Mouse (Mus musculus) cortical plate, adult 2 months (tissue): ENCODE measurements around the gene Nrxn3. TPM values are rescaled to one million over a fixed set of nuclear protein-coding genes. Genes with fewer than 3 reads are reported as not detected.

Source experiments
- H3K27ac ChIP-seq: fragments of 200-500 bp; 2 replicates; pipeline ENCODE4 v1.5.1; 2012; ENCODE audit warnings: low read length, control low read depth, inconsistent platforms; ENCODE audit not compliant: insufficient read depth
- H3K4me1 ChIP-seq: fragments of 200-500 bp; 2 replicates; pipeline ENCODE4 v1.6.1; 2011; ENCODE audit warnings: low read length; ENCODE audit not compliant: control insufficient read depth, insufficient read depth
- H3K4me3 ChIP-seq: fragments of 200-500 bp; 2 replicates; pipeline ENCODE4 v1.5.1; 2011; ENCODE audit warnings: mild to moderate bottlenecking, low read length, control low read depth; ENCODE audit not compliant: insufficient read depth
- CTCF ChIP-seq: fragments of 200-500 bp; IDR thresholded peaks from 2 replicates; pipeline ENCODE4 v1.5.1; 2011; ENCODE audit warnings: mild to moderate bottlenecking, control low read depth, low read length; ENCODE audit not compliant: insufficient read depth; ENCODE audit errors: extremely low read depth
- POLR2A ChIP-seq: fragments of 200-500 bp; IDR thresholded peaks from 2 replicates; pipeline ENCODE4 v1.6.1; 2011; ENCODE audit warnings: mild to moderate bottlenecking, low read length, control low read depth; ENCODE audit not compliant: insufficient read depth; ENCODE audit errors: extremely low read depth
- polyA plus RNA-seq: library from polyadenylated mRNA; depleted of rRNA; stranded (reverse); fragments of >200 nt; gene quantifications from 2 replicates; pipeline ENCODE4 v1.2.3, GENCODE M21; 2012

Gene Nrxn3
- polyA plus RNA-seq, 1 experiment: 70.2 TPM

DNA sequence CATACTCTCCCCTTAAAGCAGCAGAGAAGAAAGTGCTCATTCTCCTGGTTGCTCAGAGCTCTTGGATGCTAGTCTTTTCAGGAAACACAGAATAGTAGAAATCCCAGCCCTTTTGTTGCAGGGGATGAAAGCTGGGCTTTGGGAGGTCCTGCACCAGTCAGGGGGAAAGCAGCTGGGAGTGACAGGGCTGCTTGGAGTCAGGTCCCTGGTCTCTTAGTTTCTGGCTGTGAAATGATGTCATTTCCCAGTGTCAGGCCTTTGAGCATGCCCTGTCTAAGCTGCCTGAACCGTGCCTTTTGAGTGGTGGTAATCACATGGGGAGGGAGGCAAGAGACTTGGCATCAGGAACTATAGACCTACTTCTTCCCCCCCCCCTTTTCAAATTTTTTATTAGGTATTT is 12.4 kb downstream of the Nrxn3 start:
- Histone ChIP-seq H3K27ac (no peak overlapping the region), H3K4me3 (no peak overlapping the region), H3K4me1 (peaks cover 11% of the 10 kb centered on the region)
- TF ChIP-seq CTCF: no peak
- no peak for TF ChIP-seq POLR2A

DNA sequence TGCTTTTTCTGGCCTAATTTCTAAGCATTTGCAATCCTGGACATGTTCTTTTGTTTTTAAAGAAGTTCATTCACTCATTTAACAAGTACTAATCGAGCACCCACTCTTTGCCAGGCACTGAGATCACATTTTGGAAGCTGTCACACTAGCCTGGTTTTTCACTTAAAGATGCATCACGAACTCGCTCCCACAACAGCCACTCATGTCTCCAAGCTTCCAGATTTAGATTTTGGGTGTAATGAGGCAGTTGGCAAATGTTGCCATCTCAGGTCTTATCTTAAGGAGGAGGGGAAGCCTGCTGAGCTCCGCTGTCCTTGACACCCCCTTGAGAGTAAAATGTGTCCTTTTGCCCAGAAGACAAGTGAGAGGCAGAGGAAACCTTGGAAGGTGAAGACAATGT is 14.4 kb downstream of the Nrxn3 start:
- peaks cover 11% of the 10 kb centered on the region for H3K4me1 ChIP-seq
- no peak overlapping the region for H3K4me3 ChIP-seq
- no peak overlapping the region for H3K27ac ChIP-seq
- no peak for TF ChIP-seq POLR2A
- no peak for TF ChIP-seq CTCF

DNA sequence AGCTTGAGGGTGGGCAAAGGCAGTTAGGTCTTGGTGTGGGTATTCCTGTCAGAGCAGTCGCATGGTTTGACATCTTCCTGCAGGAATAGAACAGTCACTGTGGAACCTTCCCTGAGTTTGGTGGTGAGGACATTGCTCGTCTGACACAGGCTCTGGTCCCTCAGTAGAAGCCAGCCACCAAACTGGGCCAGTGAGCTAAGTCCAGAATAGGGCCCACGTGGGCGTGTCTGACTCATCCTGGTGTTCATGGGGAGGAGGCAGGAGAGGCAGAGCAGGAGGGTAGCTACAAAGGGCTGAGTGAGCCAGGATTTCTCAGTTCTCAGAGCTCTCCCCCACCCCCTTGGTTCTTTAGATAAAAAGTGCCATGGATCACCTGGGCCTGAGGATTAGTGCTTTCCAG is 15.9 kb downstream of the Nrxn3 start:
- no peak for TF ChIP-seq POLR2A
- no peak for TF ChIP-seq CTCF
- Histone ChIP-seq H3K4me1 (peaks cover 11% of the 10 kb centered on the region), H3K27ac (no peak overlapping the region), H3K4me3 (no peak overlapping the region)

DNA sequence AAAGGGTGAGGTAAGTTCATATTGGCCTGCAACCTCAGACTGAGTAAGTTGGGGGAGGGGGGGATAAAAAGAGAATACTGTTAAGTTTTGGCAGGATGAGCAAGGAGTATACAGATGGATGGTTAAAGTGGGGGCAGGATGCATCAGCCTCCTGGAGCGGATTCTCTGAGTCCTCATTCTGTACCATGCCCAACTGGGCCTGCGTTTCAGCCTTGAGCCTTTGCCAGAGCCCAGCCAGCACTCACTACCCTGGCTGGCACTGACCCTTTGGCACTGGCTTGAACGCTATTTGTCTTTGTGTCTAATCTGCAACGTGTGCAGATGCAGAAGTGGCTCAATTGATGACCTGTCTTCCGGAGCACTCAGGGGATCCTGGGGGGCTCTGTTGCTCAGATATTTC is 24.1 kb downstream of the Nrxn3 start:
- no peak for TF ChIP-seq CTCF
- no peak for TF ChIP-seq POLR2A
- Histone ChIP-seq H3K4me3 (no peak overlapping the region), H3K4me1 (peaks cover 2% of the 10 kb centered on the region; the same call in 1 of the 2 replicates), H3K27ac (no peak overlapping the region)

DNA sequence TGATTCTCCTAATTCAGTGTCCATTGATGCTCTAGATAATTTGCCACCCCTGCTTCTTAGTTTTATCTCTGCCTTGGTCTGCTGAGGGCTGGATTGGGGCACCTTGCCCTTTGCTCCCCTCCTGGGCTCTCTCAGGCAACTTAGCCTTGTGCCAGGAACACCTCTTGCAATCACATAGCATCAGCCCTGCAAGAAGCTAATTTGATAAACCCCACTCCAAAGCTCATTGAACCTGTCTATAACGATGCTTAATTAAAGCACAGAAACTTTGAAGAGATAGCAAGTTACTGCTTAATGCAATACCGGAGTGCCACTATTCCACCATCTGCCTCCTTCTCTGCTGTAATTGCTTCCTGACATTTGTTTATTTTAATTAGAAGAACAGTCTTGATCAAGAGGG is 42.1 kb downstream of the Nrxn3 start:
- no peak overlapping the region for H3K27ac ChIP-seq
- H3K4me3 ChIP-seq: no peak overlapping the region
- H3K4me1 ChIP-seq: no peaks in the 10 kb centered on the region; the same call in 1 of the 2 replicates
- TF ChIP-seq POLR2A (no peak), CTCF (no peak)

DNA sequence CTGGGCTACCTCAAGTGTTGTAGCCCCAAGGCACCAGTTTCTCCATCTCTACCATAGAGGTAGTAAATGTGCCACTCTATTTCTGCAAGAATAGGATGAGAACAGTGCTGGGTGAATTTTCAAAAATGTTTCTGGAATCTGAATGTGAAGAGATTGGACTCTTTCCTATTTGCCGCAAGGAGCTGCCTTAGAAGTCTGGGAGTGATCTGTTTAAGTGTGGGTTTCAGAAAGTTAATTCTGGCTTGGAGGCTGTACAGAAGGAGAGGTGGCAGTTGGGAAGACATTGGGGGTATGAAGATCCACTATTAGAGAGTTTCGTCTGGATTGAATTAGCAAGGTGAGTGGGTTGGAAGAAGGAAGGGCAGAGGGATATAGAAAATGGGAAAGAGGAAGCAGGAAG is 52.0 kb downstream of the Nrxn3 start:
- H3K27ac ChIP-seq: peak overlapping the region; percentile 73

DNA sequence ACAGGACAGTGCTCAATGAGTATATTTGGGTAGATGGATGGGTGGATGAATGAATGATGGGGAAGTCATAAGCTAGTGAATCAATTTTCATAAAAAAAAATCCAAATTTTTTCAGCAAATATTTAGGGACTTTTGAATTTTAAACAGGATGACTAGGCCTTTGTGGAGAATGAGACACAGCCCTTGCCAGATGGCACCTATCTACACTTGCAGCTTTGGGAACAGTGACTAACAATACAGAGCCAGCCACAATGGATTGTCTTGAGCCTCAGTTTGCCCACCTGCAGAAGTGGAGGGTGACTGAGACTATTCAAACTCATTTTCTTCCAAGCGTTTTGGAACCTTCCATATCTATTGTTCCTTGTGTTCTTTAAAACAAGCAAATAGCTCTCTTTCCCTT is 55.4 kb downstream of the Nrxn3 start:
- no peak overlapping the region for H3K4me3 ChIP-seq
- H3K27ac ChIP-seq: peak overlapping the region; percentile 33; the same call in 1 of the 2 replicates
- TF ChIP-seq CTCF (no peak), POLR2A (no peak)
- H3K4me1 ChIP-seq: peaks cover 4% of the 10 kb centered on the region

More for the DNA sequence above, 52.0 kb downstream of the Nrxn3 start:
- Histone ChIP-seq H3K4me1 (peaks cover 4% of the 10 kb centered on the region), H3K4me3 (no peak overlapping the region)
- TF ChIP-seq POLR2A (no peak), CTCF (no peak)

DNA sequence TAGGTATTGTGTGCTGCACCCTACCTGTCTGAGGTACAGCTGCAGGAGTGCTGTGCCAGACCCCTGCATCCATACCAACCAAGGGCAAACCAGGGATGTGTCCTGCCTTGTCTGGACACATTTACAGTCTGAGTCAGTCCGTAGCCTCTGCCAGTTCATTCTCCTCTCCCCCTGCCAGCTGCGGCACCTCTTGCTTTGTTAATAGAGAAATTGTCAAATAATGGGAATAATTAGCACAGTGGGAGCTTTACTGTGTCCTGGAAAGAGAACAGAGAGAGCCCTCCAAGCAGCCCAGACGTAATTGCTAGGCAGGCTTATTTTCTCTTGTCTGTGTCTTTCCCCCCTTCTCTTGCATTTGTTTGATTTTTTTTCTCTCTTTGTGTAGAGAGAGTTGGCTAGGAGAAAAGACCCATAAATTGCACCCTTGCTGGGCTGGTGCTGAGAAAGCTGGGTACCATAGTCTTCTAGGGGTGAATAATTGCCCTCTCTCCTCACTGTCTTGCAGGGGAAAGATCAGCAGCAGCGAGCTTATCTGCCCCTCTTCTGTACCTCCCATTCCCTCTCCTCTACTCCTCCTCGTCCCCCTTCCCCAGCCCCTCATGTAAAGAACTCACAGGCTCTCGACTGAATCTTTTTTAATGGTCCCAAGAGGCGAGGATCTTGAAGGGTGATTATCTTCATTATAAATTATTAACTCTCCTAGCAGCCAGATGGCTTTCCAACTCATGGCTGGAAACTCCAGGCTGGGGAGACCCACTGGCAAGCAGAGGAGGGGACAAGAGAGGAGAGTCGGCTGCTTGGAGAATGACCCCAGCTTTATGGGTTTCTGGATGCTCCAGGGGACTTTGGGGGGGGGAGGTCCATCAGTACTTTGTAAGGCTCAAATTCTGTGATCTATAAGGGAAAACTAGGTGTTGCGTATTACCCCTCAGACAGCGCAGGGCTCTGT is 61.8 kb downstream of the Nrxn3 start:
- Histone ChIP-seq H3K4me3 (no peak overlapping the region), H3K27ac (no peak overlapping the region), H3K4me1 (peaks cover 2% of the 10 kb centered on the region; the same call in 1 of the 2 replicates)
- TF ChIP-seq CTCF: no peak
- no peak for TF ChIP-seq POLR2A

DNA sequence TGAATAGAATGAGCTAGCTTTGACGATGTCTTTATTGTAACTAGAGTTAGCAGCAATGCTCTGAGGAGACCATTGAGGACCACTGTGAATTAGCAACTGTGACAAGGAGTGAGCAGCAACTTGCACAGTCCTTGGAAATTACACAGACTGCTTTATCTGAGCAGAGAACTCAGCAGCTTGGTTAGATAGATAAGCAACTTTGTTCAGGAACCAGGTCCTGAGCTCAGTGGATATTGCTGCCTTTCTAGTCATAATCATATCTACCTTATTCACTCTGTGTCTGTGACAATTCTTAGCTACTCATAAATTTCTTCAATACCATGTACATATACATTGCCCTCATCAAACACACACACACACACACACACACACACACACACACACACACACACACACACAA is 70.6 kb downstream of the Nrxn3 start:
- Histone ChIP-seq H3K27ac (no peak overlapping the region), H3K4me1 (no peaks in the 10 kb centered on the region), H3K4me3 (no peak overlapping the region)
- TF ChIP-seq POLR2A (no peak), CTCF (no peak)

DNA sequence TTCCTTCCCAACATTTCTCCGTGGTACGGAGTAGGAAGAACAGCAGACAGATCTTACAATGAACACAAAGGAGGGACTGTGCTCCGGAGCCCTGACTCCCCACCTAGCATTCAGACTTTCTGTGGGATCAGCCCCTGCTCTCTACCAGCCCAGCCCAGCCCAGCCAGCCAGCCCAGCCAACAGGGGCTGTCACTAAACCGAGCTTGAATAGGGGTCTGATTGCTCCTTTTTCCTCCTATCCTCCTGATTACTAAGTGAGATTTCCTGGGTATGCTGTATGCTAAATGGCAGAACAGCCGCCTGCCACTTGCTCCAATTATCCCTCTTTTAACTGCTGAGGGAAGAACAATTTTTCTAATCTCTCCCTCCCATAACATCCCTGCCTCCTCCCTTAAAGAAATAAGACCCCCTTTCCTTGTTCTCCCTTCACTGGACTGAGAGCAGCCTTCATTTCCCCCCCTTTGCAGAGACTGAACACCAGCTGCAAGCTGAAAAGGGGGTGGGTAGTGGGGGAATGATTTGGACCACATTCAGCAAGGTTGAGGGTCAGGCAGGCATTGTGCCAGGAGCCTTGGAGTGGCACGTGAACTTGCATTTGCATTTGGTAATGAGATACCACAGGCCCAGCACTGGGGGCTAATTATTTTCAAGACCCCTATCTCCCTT is 78.4 kb downstream of the Nrxn3 start:
- no peaks in the 10 kb centered on the region; the same call in 1 of the 2 replicates for H3K4me1 ChIP-seq
- no peak overlapping the region for H3K4me3 ChIP-seq
- no peak overlapping the region for H3K27ac ChIP-seq
- TF ChIP-seq POLR2A (no peak), CTCF (no peak)
